Mouse (Mus musculus): Measurements from ENCODE around the gene Uhrf1bp1l. TPM values are rescaled to one million over a fixed set of nuclear protein-coding genes. Genes with fewer than 3 reads are reported as not detected.
A peak's percentile ranks its signal among the peaks of the same experiment; 100 is the strongest.

Uhrf1bp1l gene
- total RNA-seq, 2 experiments from 2014 or later = 90.6 to 94.6 TPM

GRCm38 (mm10) chr10:89791870-89792269 lies 47.1 kb downstream of the Uhrf1bp1l start:
- TF ChIP-seq CTCF (IDR thresholded peaks at IDR 0.05) = no peak
- intact Hi-C loops (cut with DNase I) = no loop called here
- no peak for DNase-seq (ENCODE audit: extremely low spot score in 1 of 2, low spot score in 2 of 2)
- Histone ChIP-seq H3K27ac (no peak overlapping the region), H3K4me3 (no peak overlapping the region)

GRCm38 (mm10) chr10:89794121-89794520 lies 49.3 kb downstream of the Uhrf1bp1l start:
- peak in 1 of 2 experiments; percentile 20 for DNase-seq (ENCODE audit: extremely low spot score in 1 of 2, low spot score in 2 of 2)
- H3K4me3 ChIP-seq = no peak overlapping the region
- TF ChIP-seq CTCF (IDR thresholded peaks at IDR 0.05) = no peak
- intact Hi-C loops (cut with DNase I) = no loop called here
- no peak overlapping the region for H3K27ac ChIP-seq

GRCm38 (mm10) chr10:89819146-89819545 lies 74.4 kb downstream of the Uhrf1bp1l start:
- Histone ChIP-seq H3K27ac (no peak overlapping the region), H3K4me3 (no peak overlapping the region)
- intact Hi-C loops (cut with DNase I) = no loop called here
- no peak for TF ChIP-seq CTCF (IDR thresholded peaks at IDR 0.05)
- DNase-seq (ENCODE audit: extremely low spot score in 1 of 2, low spot score in 2 of 2) = no peak

DNA sequence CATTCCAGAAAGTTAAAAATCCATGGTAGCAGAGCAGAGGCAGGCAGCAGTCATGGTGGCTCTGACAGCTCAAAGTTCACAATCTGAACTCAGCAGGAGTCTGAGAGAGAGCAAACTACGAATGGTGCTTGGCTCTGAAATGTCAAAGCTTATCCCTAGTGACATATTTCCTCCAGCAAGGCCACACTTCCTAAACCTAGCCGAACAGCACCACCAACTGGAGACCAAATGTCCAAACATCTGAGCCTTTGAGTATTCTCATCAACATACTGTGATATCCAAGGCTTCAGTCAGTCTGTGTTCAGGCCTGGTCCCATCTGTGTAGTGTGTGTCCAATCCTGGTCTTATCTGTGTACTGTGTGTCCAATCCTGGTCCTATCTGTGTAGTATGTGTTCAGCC lies 79.1 kb downstream of the Uhrf1bp1l start:
- H3K27ac ChIP-seq = no peak overlapping the region
- intact Hi-C loops (cut with DNase I) = no loop called here
- H3K4me3 ChIP-seq = no peak overlapping the region
- no peak for DNase-seq (ENCODE audit: extremely low spot score in 1 of 2, low spot score in 2 of 2)
- peak; percentile 44 for TF ChIP-seq CTCF (IDR thresholded peaks at IDR 0.05)

GRCm38 (mm10) chr10:89826896-89827295 lies 82.1 kb downstream of the Uhrf1bp1l start:
- no peak for TF ChIP-seq CTCF (IDR thresholded peaks at IDR 0.05)
- intact Hi-C loops (cut with DNase I) = no loop called here
- Histone ChIP-seq H3K4me3 (no peak overlapping the region), H3K27ac (no peak overlapping the region)
- DNase-seq (ENCODE audit: extremely low spot score in 1 of 2, low spot score in 2 of 2) = no peak

DNA sequence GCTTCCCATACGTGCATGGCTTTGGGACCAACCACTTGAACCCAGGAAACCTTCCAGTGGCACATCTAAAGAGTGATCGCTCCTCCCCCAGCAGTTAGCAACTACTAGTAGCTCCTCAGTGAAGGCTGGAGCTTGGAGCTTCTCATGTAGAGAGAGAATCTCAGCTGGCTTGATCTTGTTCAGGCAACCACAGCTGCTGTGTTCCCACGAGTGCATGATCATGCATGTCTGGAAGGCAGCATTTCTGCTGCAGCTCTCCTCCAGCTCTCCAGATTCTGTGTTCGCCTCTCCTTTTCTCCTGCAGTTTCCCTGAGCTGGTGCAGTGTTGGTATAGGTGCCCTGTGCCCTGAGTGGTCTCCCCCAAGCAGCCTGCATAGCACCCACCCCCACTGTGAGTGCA lies 87.5 kb downstream of the Uhrf1bp1l start:
- TF ChIP-seq CTCF (IDR thresholded peaks at IDR 0.05) = no peak
- intact Hi-C loops (cut with DNase I) = no loop called here
- DNase-seq (ENCODE audit: extremely low spot score in 1 of 2, low spot score in 2 of 2) = no peak
- Histone ChIP-seq H3K27ac (no peak overlapping the region), H3K4me3 (no peak overlapping the region)

DNA sequence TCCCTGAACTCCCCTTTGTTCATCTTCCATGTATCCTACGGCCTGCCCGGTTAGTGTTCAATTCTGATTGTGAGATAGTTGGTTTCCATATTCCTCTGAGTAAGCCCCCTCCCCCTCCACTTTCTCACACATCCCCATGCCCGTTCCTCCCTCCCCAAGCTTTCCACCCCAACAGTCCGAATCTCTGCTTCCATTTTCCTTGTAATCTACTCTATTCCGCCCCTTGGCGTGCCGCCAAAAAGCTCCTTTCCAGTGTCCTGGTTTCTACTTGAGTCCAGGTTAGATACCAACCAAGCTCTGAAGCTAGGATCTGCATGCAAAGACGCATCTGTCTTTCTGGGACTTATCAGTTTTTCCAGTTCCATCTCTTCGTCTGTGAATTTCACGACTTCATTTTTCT lies 88.4 kb downstream of the Uhrf1bp1l start:
- Histone ChIP-seq H3K27ac (no peak overlapping the region), H3K4me3 (no peak overlapping the region)
- TF ChIP-seq CTCF (IDR thresholded peaks at IDR 0.05) = no peak
- intact Hi-C loops (cut with DNase I) = no loop called here
- no peak for DNase-seq (ENCODE audit: extremely low spot score in 1 of 2, low spot score in 2 of 2)

DNA sequence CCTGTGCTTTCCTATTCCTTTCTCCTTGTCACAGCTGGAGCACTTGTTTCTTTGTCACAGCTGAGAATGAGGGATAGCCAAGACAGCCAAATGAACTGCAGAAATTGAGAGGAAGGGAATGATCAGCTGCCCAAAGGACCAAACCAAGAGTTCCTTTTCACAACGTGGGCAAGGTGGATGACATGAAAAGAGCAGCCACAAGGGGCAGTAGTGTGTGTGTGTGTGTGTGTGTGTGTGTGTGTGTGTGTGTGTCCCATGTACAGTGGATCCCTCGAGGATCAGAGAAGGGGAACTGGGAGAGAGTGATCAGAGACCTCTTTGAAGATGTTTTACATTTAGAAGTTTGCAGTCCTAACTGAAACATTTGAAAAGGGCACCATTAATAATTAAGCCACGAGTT lies 92.7 kb downstream of the Uhrf1bp1l start:
- TF ChIP-seq CTCF (IDR thresholded peaks at IDR 0.05) = no peak
- DNase-seq (ENCODE audit: extremely low spot score in 1 of 2, low spot score in 2 of 2) = no peak
- no peak overlapping the region for H3K27ac ChIP-seq
- intact Hi-C loops (cut with DNase I) = no loop called here
- no peak overlapping the region for H3K4me3 ChIP-seq

GRCm38 (mm10) chr10:89838834-89839233 lies 94.0 kb downstream of the Uhrf1bp1l start:
- no peak for DNase-seq (ENCODE audit: extremely low spot score in 1 of 2, low spot score in 2 of 2)
- intact Hi-C loops (cut with DNase I) = no loop called here
- no peak overlapping the region for H3K27ac ChIP-seq
- TF ChIP-seq CTCF (IDR thresholded peaks at IDR 0.05) = no peak
- no peak overlapping the region for H3K4me3 ChIP-seq

GRCm38 (mm10) chr10:89850951-89851350 lies 106.2 kb downstream of the Uhrf1bp1l start:
- intact Hi-C loops (cut with DNase I) = no loop called here
- Histone ChIP-seq H3K4me3 (no peak overlapping the region), H3K27ac (no peak overlapping the region)
- TF ChIP-seq CTCF (IDR thresholded peaks at IDR 0.05) = no peak
- DNase-seq (ENCODE audit: extremely low spot score in 1 of 2, low spot score in 2 of 2) = no peak

GRCm38 (mm10) chr10:89855251-89855875 lies 110.6 kb downstream of the Uhrf1bp1l start:
- intact Hi-C loops (cut with DNase I) = no loop called here
- no peak overlapping the region for H3K27ac ChIP-seq
- no peak for TF ChIP-seq CTCF (IDR thresholded peaks at IDR 0.05)
- no peak overlapping the region for H3K4me3 ChIP-seq
- no peak for DNase-seq (ENCODE audit: extremely low spot score in 1 of 2, low spot score in 2 of 2)

GRCm38 (mm10) chr10:89856286-89856685 lies 111.5 kb downstream of the Uhrf1bp1l start:
- Histone ChIP-seq H3K4me3 (no peak overlapping the region), H3K27ac (no peak overlapping the region)
- intact Hi-C loops (cut with DNase I) = no loop called here
- DNase-seq (ENCODE audit: extremely low spot score in 1 of 2, low spot score in 2 of 2) = peak in 1 of 2 experiments; percentile 23
- no peak for TF ChIP-seq CTCF (IDR thresholded peaks at IDR 0.05)

DNA sequence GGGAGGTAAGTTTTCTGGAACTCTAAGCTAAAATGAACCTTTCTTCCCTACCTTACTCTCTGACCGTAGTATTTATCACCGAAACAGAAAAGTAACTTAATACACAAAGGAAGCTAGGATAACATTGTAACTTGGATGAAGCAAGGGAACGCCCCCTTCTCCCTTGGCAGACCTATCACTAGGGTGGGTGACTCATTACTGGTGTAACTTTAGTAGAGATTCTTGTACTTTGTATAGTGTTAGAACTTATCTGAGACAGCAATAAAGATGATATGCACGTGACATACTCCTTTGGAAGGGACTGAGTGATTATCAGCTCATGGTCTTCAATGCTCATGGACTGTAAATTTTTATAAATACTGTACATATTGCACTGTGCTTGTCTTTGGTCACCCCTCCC lies 123.4 kb downstream of the Uhrf1bp1l start:
- TF ChIP-seq CTCF (IDR thresholded peaks at IDR 0.05) = no peak
- no peak overlapping the region for H3K4me3 ChIP-seq
- intact Hi-C loops (cut with DNase I) = no loop called here
- no peak for DNase-seq (ENCODE audit: extremely low spot score in 1 of 2, low spot score in 2 of 2)
- H3K27ac ChIP-seq = no peak overlapping the region

All from left cerebral cortex, adult 2 months (tissue).